In the genomic region with DNA sequence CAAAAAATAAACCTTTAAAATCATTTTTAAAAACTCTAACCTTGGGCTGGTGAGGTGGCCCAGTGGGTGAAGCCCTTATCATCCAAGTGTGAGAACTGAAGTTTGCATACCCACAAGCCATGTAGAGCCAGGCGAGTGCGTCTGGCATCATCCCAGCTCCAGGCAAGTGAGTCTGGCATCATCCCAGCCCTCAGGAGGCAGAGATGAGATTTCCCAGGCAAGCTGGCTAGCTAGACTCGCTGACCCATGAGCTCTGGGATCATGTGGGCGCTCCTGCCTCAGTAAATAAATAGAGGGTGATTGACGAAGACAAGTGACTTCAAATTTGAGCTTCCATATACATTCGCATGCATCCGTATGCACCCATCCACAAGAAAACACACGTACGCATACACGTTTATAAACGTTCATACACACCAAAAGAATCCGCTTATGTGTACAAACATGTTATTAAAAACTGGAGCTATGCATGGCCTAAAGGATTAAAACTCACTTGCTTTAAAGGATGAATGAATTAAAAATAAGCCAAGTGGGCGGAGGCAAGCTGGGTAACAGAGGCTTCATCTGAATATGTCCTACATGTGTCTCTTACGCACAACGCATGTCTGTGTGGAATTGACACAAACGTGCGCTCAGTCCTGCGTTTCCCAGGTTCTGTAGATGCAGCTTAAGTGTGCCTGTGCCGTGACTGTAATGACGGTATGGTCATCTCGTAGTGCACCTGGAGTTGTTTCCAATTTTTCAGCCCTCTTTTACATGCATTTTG, we compare ENCODE assay signal across 8 mouse cellular contexts. TPM values are rescaled to one million over a fixed set of nuclear protein-coding genes. Genes with fewer than 3 reads are reported as not detected.
DNase-seq lines count a peak whose midpoint lies in the region; ATAC-seq lines count a peak whose summit lies in the region.

No protein-coding gene starts in this region.

- peaks cover under 1% of the 10 kb centered on the region; the same call in 1 of the 2 replicates for H3K36me3 ChIP-seq in forebrain, embryonic 10.5 days (replicated peaks)
- H3K36me3 ChIP-seq in limb, embryonic 10.5 days = peaks cover 23% of the 10 kb centered on the region
- no peaks in the 10 kb centered on the region for H3K36me3 ChIP-seq in midbrain, embryonic 13.5 days

- no peaks in the 10 kb centered on the region for H3K27me3 ChIP-seq in forebrain, embryonic 10.5 days (ENCODE audit: poor library complexity, severe bottlenecking)
- H3K27me3 ChIP-seq in limb, embryonic 10.5 days (ENCODE audit: low read depth, poor library complexity, severe bottlenecking) = no peaks in the 10 kb centered on the region
- H3K27me3 ChIP-seq in midbrain, embryonic 13.5 days = no peaks in the 10 kb centered on the region

- H3K4me1 ChIP-seq in forebrain, embryonic 10.5 days = peaks cover 30% of the 10 kb centered on the region
- peaks cover 26% of the 10 kb centered on the region for H3K4me1 ChIP-seq in limb, embryonic 10.5 days
- peaks cover 49% of the 10 kb centered on the region for H3K4me1 ChIP-seq in midbrain, embryonic 13.5 days (replicated peaks)

- no peak for ATAC-seq in midbrain, embryonic 13.5 days

- H3K27ac ChIP-seq in forebrain, embryonic 10.5 days = peak overlapping the region; percentile 84
- H3K27ac ChIP-seq in limb, embryonic 10.5 days = peak overlapping the region; percentile 90
- peak overlapping the region; percentile 84 for H3K27ac ChIP-seq in midbrain, embryonic 13.5 days

- WGBS in forebrain, embryonic 10.5 days = 85% methylated on average over 21 of the region's 21 CpGs
- 84% methylated on average over 21 of the region's 21 CpGs for WGBS in limb, embryonic 10.5 days
- 73% methylated on average over 21 of the region's 21 CpGs for WGBS in midbrain, embryonic 13.5 days

- H3K4me3 ChIP-seq in forebrain, embryonic 10.5 days = peak overlapping the region; percentile 36; the same call in 1 of the 2 replicates
- H3K4me3 ChIP-seq in limb, embryonic 10.5 days = peak overlapping the region; percentile 34; the same call in 1 of the 2 replicates
- no peak overlapping the region for H3K4me3 ChIP-seq in midbrain, embryonic 13.5 days (replicated peaks)

- peak; percentile 51 for DNase-seq in urinary bladder, postnatal 14 days (ENCODE audit: low spot score)
- DNase-seq in urinary bladder, postnatal 4 days (ENCODE audit: low spot score in 2 of 2) = no peak
- DNase-seq in forebrain, embryonic 10.5 days (ENCODE audit: extremely low spot score, low spot score) = no peak
- DNase-seq in heart, postnatal 4 days = peak; percentile 87
- no peak for DNase-seq in limb, embryonic 10.5 days (ENCODE audit: low spot score)
- DNase-seq in spleen, postnatal 10 days (ENCODE audit: low spot score in 2 of 2) = no peak
- no peak for DNase-seq in frontal cortex, postnatal 25 days (ENCODE audit: low spot score in 2 of 2)

- no peaks in the 10 kb centered on the region for H3K9me3 ChIP-seq in forebrain, embryonic 10.5 days
- no peaks in the 10 kb centered on the region for H3K9me3 ChIP-seq in limb, embryonic 10.5 days (replicated peaks)
- H3K9me3 ChIP-seq in midbrain, embryonic 13.5 days = no peaks in the 10 kb centered on the region

- H3K4me2 ChIP-seq in midbrain, embryonic 13.5 days (replicated peaks) = peak overlapping the region; percentile 35; the same call in 1 of the 2 replicates

- H3K9ac ChIP-seq in midbrain, embryonic 13.5 days (replicated peaks) = no peak overlapping the region

RNA-seq across cellular contexts. Expression of a gene that starts 12.3 kb away (rescaled TPM):
- 15.9 and 19.7 TPM in 2 replicates for polyA plus RNA-seq in forebrain, embryonic 10.5 days (2016; fragmentation: Nextera tagmentation; extraction: Ambion mirVana)
- total RNA-seq in heart, postnatal 4 days (2021) = 10 to 100 TPM; 24.6 to 28.1 TPM
- 35.6 and 38.7 TPM in 2 replicates for polyA plus RNA-seq in limb, embryonic 10.5 days (2016; fragmentation: Nextera tagmentation; extraction: Ambion mirVana)
- 6.0 and 7.8 TPM in 2 replicates for polyA plus RNA-seq in midbrain, embryonic 13.5 days (2015; fragmentation: Nextera tagmentation; extraction: Ambion mirVana)

RNA-seq across cellular contexts. Expression of a gene that starts 43.3 kb away (rescaled TPM):
- 49.5 and 53.1 TPM in 2 replicates for polyA plus RNA-seq in forebrain, embryonic 10.5 days (2016; fragmentation: Nextera tagmentation; extraction: Ambion mirVana)
- 10 to 100 TPM; 25.4 to 26.8 TPM for total RNA-seq in heart, postnatal 4 days (2021)
- polyA plus RNA-seq in limb, embryonic 10.5 days (2016; fragmentation: Nextera tagmentation; extraction: Ambion mirVana) = 160 and 171 TPM in 2 replicates
- polyA plus RNA-seq in midbrain, embryonic 13.5 days (2015; fragmentation: Nextera tagmentation; extraction: Ambion mirVana) = 23.0 and 23.7 TPM in 2 replicates

Comparison
In these comparisons a context has a peak if more than half of its experiments do, and no peak if none do; other contexts are left out.
1. DNase-seq: peak in urinary bladder, postnatal 14 days (single experiment) and heart, postnatal 4 days (single experiment); none in urinary bladder, postnatal 4 days (0 of 2), forebrain, embryonic 10.5 days (single experiment), limb, embryonic 10.5 days (single experiment), spleen, postnatal 10 days (0 of 2) and frontal cortex, postnatal 25 days (0 of 2).
2. Peak in every context shown above with its lines, with median percentiles within 50 percentile points of each other: H3K27ac ChIP-seq.